ENCODE assay signal across 7 mouse cellular contexts in genomic region chr16:49858907-49859853, GRCm38 (mm10). TPM values are rescaled to one million over a fixed set of nuclear protein-coding genes. Genes with fewer than 3 reads are reported as not detected.
A peak's percentile ranks its signal among the peaks of the same experiment; 100 is the strongest.
DNase-seq lines count a peak whose midpoint lies in the region; ATAC-seq and TF ChIP-seq lines count a peak whose summit lies in the region.

No protein-coding gene starts in this region.

- H3K9ac ChIP-seq in midbrain, embryonic 13.5 days (replicated peaks): no peak overlapping the region
- no peak overlapping the region for H3K9ac ChIP-seq in midbrain, embryonic 14.5 days (replicated peaks; ENCODE audit: low read length)
- no peak overlapping the region for H3K9ac ChIP-seq in hindbrain, postnatal 0 days (replicated peaks; ENCODE audit: low read length)

- ATAC-seq in midbrain, embryonic 13.5 days: no peak
- no peak for ATAC-seq in midbrain, embryonic 14.5 days (ENCODE audit: low FRiP score, low TSS enrichment)
- ATAC-seq in hindbrain, postnatal 0 days: no peak
- no peak for ATAC-seq in monocyte, adult 5-6 weeks (replicated peaks; ENCODE audit: insufficient number of reproducible peaks, low FRiP score, low TSS enrichment, poor library complexity, severe bottlenecking)

- H3K4me3 ChIP-seq in midbrain, embryonic 13.5 days (replicated peaks): no peak overlapping the region
- H3K4me3 ChIP-seq in midbrain, embryonic 14.5 days (replicated peaks; ENCODE audit: low read depth, low read length): no peak overlapping the region
- H3K4me3 ChIP-seq in hindbrain, postnatal 0 days (ENCODE audit: low read length): no peak overlapping the region

- H3K27me3 ChIP-seq in midbrain, embryonic 13.5 days: no peaks in the 10 kb centered on the region
- no peaks in the 10 kb centered on the region for H3K27me3 ChIP-seq in midbrain, embryonic 14.5 days (ENCODE audit: control insufficient read depth, insufficient read depth, low read length)
- no peaks in the 10 kb centered on the region for H3K27me3 ChIP-seq in hindbrain, postnatal 0 days (ENCODE audit: insufficient read depth, low read length)

- H3K4me2 ChIP-seq in midbrain, embryonic 13.5 days (replicated peaks): peak overlapping the region; percentile 54; the same call in 1 of the 2 replicates
- H3K4me2 ChIP-seq in midbrain, embryonic 14.5 days (ENCODE audit: low read length): no peak overlapping the region
- H3K4me2 ChIP-seq in hindbrain, postnatal 0 days (ENCODE audit: low read depth, low read length): peak overlapping the region; percentile 72

- no peak overlapping the region for H3K27ac ChIP-seq in midbrain, embryonic 13.5 days
- no peak overlapping the region for H3K27ac ChIP-seq in midbrain, embryonic 14.5 days (replicated peaks; ENCODE audit: low read depth, low read length)
- no peak overlapping the region for H3K27ac ChIP-seq in hindbrain, postnatal 0 days

- peaks cover 22% of the 10 kb centered on the region for H3K4me1 ChIP-seq in midbrain, embryonic 13.5 days (replicated peaks)
- H3K4me1 ChIP-seq in midbrain, embryonic 14.5 days (ENCODE audit: control insufficient read depth, insufficient read depth, low read length): peaks cover 11% of the 10 kb centered on the region
- H3K4me1 ChIP-seq in hindbrain, postnatal 0 days (ENCODE audit: insufficient read depth, low read length): no peaks in the 10 kb centered on the region

- no peak for DNase-seq in midbrain, embryonic 14.5 days
- peak; percentile 64 for DNase-seq in c-Kit-positive CD71-positive TER-119-positive erythroid progenitor cells, embryonic 14.5 days (ENCODE audit: low spot score)
- no peak for DNase-seq in hindbrain, postnatal 0 days (ENCODE audit: low spot score)
- DNase-seq in lung, postnatal 25 days (ENCODE audit: low spot score): peak; percentile 86
- no peak for DNase-seq in embryo, embryonic 11 days

- WGBS in midbrain, embryonic 13.5 days: 90% methylated on average over 4 of the region's 4 CpGs
- 85% methylated on average over 4 of the region's 4 CpGs for whole genome bisulfite sequencing in midbrain, embryonic 14.5 days
- WGBS in hindbrain, postnatal 0 days: 80% methylated on average over 4 of the region's 4 CpGs

- H3K9me3 ChIP-seq in midbrain, embryonic 13.5 days: no peaks in the 10 kb centered on the region
- no peaks in the 10 kb centered on the region for H3K9me3 ChIP-seq in midbrain, embryonic 14.5 days (ENCODE audit: control insufficient read depth, low read length)
- no peaks in the 10 kb centered on the region for H3K9me3 ChIP-seq in hindbrain, postnatal 0 days (ENCODE audit: low read length)

- no peaks in the 10 kb centered on the region for H3K36me3 ChIP-seq in midbrain, embryonic 13.5 days
- no peaks in the 10 kb centered on the region for H3K36me3 ChIP-seq in midbrain, embryonic 14.5 days (ENCODE audit: control insufficient read depth, insufficient read depth, low read length)
- H3K36me3 ChIP-seq in hindbrain, postnatal 0 days (ENCODE audit: insufficient read depth, low read length): no peaks in the 10 kb centered on the region

- TF ChIP-seq CTCF in hindbrain, postnatal 0 days (IDR thresholded peaks at IDR 0.05; ENCODE audit: low read depth): no peak

RNA-seq across cellular contexts. Expression of gene Cd47, which starts 58.8 kb away (rescaled TPM):
- 94.8 and 121 TPM in 2 replicates for polyA plus RNA-seq in midbrain, embryonic 13.5 days (2015; fragmentation: Nextera tagmentation; extraction: Ambion mirVana)
- polyA plus RNA-seq in midbrain, embryonic 14.5 days (2014; fragmentation: Nextera tagmentation; extraction: Ambion mirVana): 133 and 137 TPM in 2 replicates
- 38.9 and 44.3 TPM in 2 replicates for total RNA-seq in hindbrain, postnatal 0 days (2014; rRNA removed)
- polyA plus RNA-seq in hindbrain, postnatal 0 days (2015; fragmentation: Nextera tagmentation; extraction: Ambion mirVana): 235 and 238 TPM in 2 replicates
- total RNA-seq in monocyte, adult 5-6 weeks (2017): 293 to 337 TPM (median 305 TPM) in 3 replicates

Comparison
In these comparisons a context has a peak if more than half of its experiments do, and no peak if none do; other contexts are left out.
1. DNase-seq: peak in c-Kit-positive CD71-positive TER-119-positive erythroid progenitor cells, embryonic 14.5 days (single experiment) and lung, postnatal 25 days (single experiment); none in midbrain, embryonic 14.5 days (single experiment), hindbrain, postnatal 0 days (single experiment) and embryo, embryonic 11 days (single experiment).